Mouse (Mus musculus) heart, adult 9 months (tissue): ENCODE data around the gene Arhgap28.

Experiments
- DNase-seq, 2 experiments: peaks; one replicate each; pipeline ENCODE4 v3.0.0; 2022; ENCODE audit warnings: low spot score in 2 of 2

Arhgap28 gene

GRCm38 (mm10) chr17:68003741-68004560 is at the start of gene Arhgap28:
Gene Arhgap28, minus strand, starts transcription at chr17:68004120.
- DNase-seq: peak; percentile 91 to 93

- DNase-seq: no peak
These were observed 42.4 kb upstream of the Arhgap28 start for GRCm38 (mm10) chr17:68046341-68046675.

GRCm38 (mm10) chr17:68045655-68046340 is 41.9 kb upstream of the Arhgap28 start:
- no peak for DNase-seq

GRCm38 (mm10) chr17:68042377-68042776 is 38.5 kb upstream of the Arhgap28 start:
- DNase-seq: no peak

- DNase-seq: no peak
These were observed 33.1 kb upstream of the Arhgap28 start for GRCm38 (mm10) chr17:68037011-68037410.

GRCm38 (mm10) chr17:68029495-68029894 is 25.6 kb upstream of the Arhgap28 start:
- no peak for DNase-seq

GRCm38 (mm10) chr17:68028519-68028918 is 24.6 kb upstream of the Arhgap28 start:
- DNase-seq: no peak

GRCm38 (mm10) chr17:68024327-68024726 is 20.4 kb upstream of the Arhgap28 start:
- no peak for DNase-seq

- DNase-seq: no peak
These were observed 15.6 kb upstream of the Arhgap28 start for GRCm38 (mm10) chr17:68019466-68020065.

GRCm38 (mm10) chr17:68017095-68017494 is 13.2 kb upstream of the Arhgap28 start:
- DNase-seq: no peak

- no peak for DNase-seq
These were observed 7.7 kb upstream of the Arhgap28 start for GRCm38 (mm10) chr17:68011606-68012005.

GRCm38 (mm10) chr17:68010041-68010440 is 6.1 kb upstream of the Arhgap28 start:
- no peak for DNase-seq

GRCm38 (mm10) chr17:68004581-68005330 is 836 bp upstream of the Arhgap28 start:
- no peak for DNase-seq

- no peak for DNase-seq
These were observed 1.0 kb downstream of the Arhgap28 start for GRCm38 (mm10) chr17:68002608-68003595.

GRCm38 (mm10) chr17:67999801-68000200 is 4.1 kb downstream of the Arhgap28 start:
- no peak for DNase-seq

- no peak for DNase-seq
These were observed 7.2 kb downstream of the Arhgap28 start for GRCm38 (mm10) chr17:67996769-67997155.

GRCm38 (mm10) chr17:67996097-67996768 is 7.7 kb downstream of the Arhgap28 start:
- peak; percentile 33 to 37 for DNase-seq

- no peak for DNase-seq
These were observed 8.6 kb downstream of the Arhgap28 start for GRCm38 (mm10) chr17:67995277-67995819.

GRCm38 (mm10) chr17:67994861-67995260 is 9.1 kb downstream of the Arhgap28 start:
- DNase-seq: no peak
